In genomic region chr13:13394096-13394395, GRCm38 (mm10) we compare ENCODE assay signal across 8 mouse cellular contexts. TPM values are rescaled to one million over a fixed set of nuclear protein-coding genes. Genes with fewer than 3 reads are reported as not detected.
A peak's percentile ranks its signal among the peaks of the same experiment; 100 is the strongest.
DNase-seq lines count a peak whose midpoint lies in the region; ATAC-seq and TF ChIP-seq lines count a peak whose summit lies in the region.
"Not testable (repeated sequence)": the region's sequence is repeated elsewhere in the genome, so short reads cannot be mapped to it uniquely, and the experiment has no call there.

No protein-coding gene starts in this region.

- not testable (repeated sequence) for H3K36me3 ChIP-seq in E14TG2a.4 (ENCODE audit: insufficient read depth, low read length); forebrain, embryonic 13.5 days (ENCODE audit: poor library complexity, severe bottlenecking); kidney, embryonic 15.5 days; liver, embryonic 13.5 days; midbrain, embryonic 14.5 days (ENCODE audit: control insufficient read depth, insufficient read depth, low read length); splenic B cell, adult 2 months (ENCODE audit: control insufficient read depth, insufficient read depth, low read length, poor library complexity, severe bottlenecking)

- not testable (repeated sequence) for TF ChIP-seq CTCF in E14TG2a.4 (conservative IDR thresholded peaks at IDR 0.05; ENCODE audit: low read length)

- WGBS in forebrain, embryonic 13.5 days, result under 1% methylated on average over 15 of the region's 15 CpGs
- under 1% methylated on average over 15 of the region's 15 CpGs for WGBS in kidney, embryonic 15.5 days
- WGBS in liver, embryonic 13.5 days (ENCODE audit: insufficient replicate concordance), result 1% methylated on average over 15 of the region's 15 CpGs
- under 1% methylated on average over 13 of the region's 15 CpGs for WGBS in midbrain, embryonic 14.5 days

- peak; percentile 76 for ATAC-seq in forebrain, embryonic 13.5 days
- peak; percentile 80 for ATAC-seq in kidney, embryonic 15.5 days (replicated peaks; ENCODE audit: low FRiP score)
- ATAC-seq in liver, embryonic 13.5 days (ENCODE audit: low read depth), result not testable (repeated sequence)
- peak; percentile 73; the same call in 1 of the 2 replicates for ATAC-seq in midbrain, embryonic 14.5 days (ENCODE audit: low FRiP score, low TSS enrichment)

- H3K9ac ChIP-seq in forebrain, embryonic 13.5 days; kidney, embryonic 15.5 days; liver, embryonic 13.5 days; midbrain, embryonic 14.5 days (replicated peaks; ENCODE audit: low read length): not testable (repeated sequence)

- H3K27me3 ChIP-seq in E14TG2a.4 (ENCODE audit: insufficient read depth, low read length); forebrain, embryonic 13.5 days; kidney, embryonic 15.5 days; liver, embryonic 13.5 days; midbrain, embryonic 14.5 days (ENCODE audit: control insufficient read depth, insufficient read depth, low read length); splenic B cell, adult 2 months (ENCODE audit: control insufficient read depth, insufficient read depth, low read length, poor library complexity, severe bottlenecking): not testable (repeated sequence)

- H3K4me2 ChIP-seq in forebrain, embryonic 13.5 days, result peak overlapping the region; percentile 53
- peak overlapping the region; percentile 64 for H3K4me2 ChIP-seq in kidney, embryonic 15.5 days
- H3K4me2 ChIP-seq in liver, embryonic 13.5 days, result peak overlapping the region; percentile 51
- peak overlapping the region; percentile 49 for H3K4me2 ChIP-seq in midbrain, embryonic 14.5 days (ENCODE audit: low read length)

- H3K9me3 ChIP-seq in E14TG2a.4 (ENCODE audit: low read length); forebrain, embryonic 13.5 days (replicated peaks); kidney, embryonic 15.5 days (replicated peaks); liver, embryonic 13.5 days (replicated peaks); midbrain, embryonic 14.5 days (ENCODE audit: control insufficient read depth, low read length): not testable (repeated sequence)

- H3K4me3 ChIP-seq in E14TG2a.4 (replicated peaks; ENCODE audit: low read length), result peak overlapping the region; percentile 75
- peak overlapping the region; percentile 48 for H3K4me3 ChIP-seq in brown adipose tissue, adult 24 weeks (ENCODE audit: insufficient read depth, low read depth, low read length)
- peak overlapping the region; percentile 42 for H3K4me3 ChIP-seq in forebrain, embryonic 13.5 days
- peak overlapping the region; percentile 47 for H3K4me3 ChIP-seq in kidney, embryonic 15.5 days (replicated peaks)
- H3K4me3 ChIP-seq in liver, embryonic 13.5 days (replicated peaks), result peak overlapping the region; percentile 28
- peak overlapping the region; percentile 32 for H3K4me3 ChIP-seq in midbrain, embryonic 14.5 days (replicated peaks; ENCODE audit: low read depth, low read length)

- H3K4me1 ChIP-seq in E14TG2a.4 (replicated peaks; ENCODE audit: low read depth, low read length); brown adipose tissue, adult 24 weeks (ENCODE audit: control insufficient read depth, insufficient read depth, insufficient read length, low read length); forebrain, embryonic 13.5 days; kidney, embryonic 15.5 days; liver, embryonic 13.5 days (replicated peaks); midbrain, embryonic 14.5 days (ENCODE audit: control insufficient read depth, insufficient read depth, low read length): not testable (repeated sequence)

- peak; percentile 17 for DNase-seq in heart, postnatal 4 days
- DNase-seq in liver, embryonic 13.5 days, result not testable (repeated sequence)
- peak; percentile 83 for DNase-seq in midbrain, embryonic 14.5 days
- DNase-seq in splenic B cell, adult 2 months (ENCODE audit: low read depth, low spot score), result peak; percentile 35

- not testable (repeated sequence) for H3K27ac ChIP-seq in brown adipose tissue, adult 24 weeks (replicated peaks; ENCODE audit: low read depth, low read length); forebrain, embryonic 13.5 days; kidney, embryonic 15.5 days; liver, embryonic 13.5 days; midbrain, embryonic 14.5 days (replicated peaks; ENCODE audit: low read depth, low read length)

RNA-seq across cellular contexts. Expression of gene Gpr137b, which starts 0.2 kb away (rescaled TPM):
- 6.3 and 7.5 TPM in 2 replicates for polyA plus RNA-seq in brown adipose tissue, adult 24 weeks (2012; ENCODE audit: insufficient read depth, insufficient read length, missing spikeins)
- polyA plus RNA-seq in forebrain, embryonic 13.5 days (2015; fragmentation: Nextera tagmentation; extraction: Ambion mirVana), result 24.2 and 26.1 TPM in 2 replicates
- 1 to 10 TPM; 9.0 to 9.4 TPM for total RNA-seq in heart, postnatal 4 days (2021)
- polyA plus RNA-seq in kidney, embryonic 15.5 days (2015; fragmentation: Nextera tagmentation; extraction: Ambion mirVana), result 17.4 and 22.4 TPM in 2 replicates
- 2.1 and 2.7 TPM in 2 replicates for polyA plus RNA-seq in liver, embryonic 13.5 days (2015; fragmentation: Nextera tagmentation; extraction: Ambion mirVana)
- 27.5 and 28.5 TPM in 2 replicates for polyA plus RNA-seq in midbrain, embryonic 14.5 days (2014; fragmentation: Nextera tagmentation; extraction: Ambion mirVana)

RNA-seq across cellular contexts. Expression of gene Nid1, which starts 43.3 kb away (rescaled TPM):
- 45.2 and 56.6 TPM in 2 replicates for polyA plus RNA-seq in brown adipose tissue, adult 24 weeks (2012; ENCODE audit: insufficient read depth, insufficient read length, missing spikeins)
- 14.4 and 19.8 TPM in 2 replicates for polyA plus RNA-seq in forebrain, embryonic 13.5 days (2015; fragmentation: Nextera tagmentation; extraction: Ambion mirVana)
- 100 to 1,000 TPM; 162 to 168 TPM for total RNA-seq in heart, postnatal 4 days (2021)
- polyA plus RNA-seq in kidney, embryonic 15.5 days (2015; fragmentation: Nextera tagmentation; extraction: Ambion mirVana), result 87.0 and 104 TPM in 2 replicates
- 13.4 and 16.3 TPM in 2 replicates for polyA plus RNA-seq in liver, embryonic 13.5 days (2015; fragmentation: Nextera tagmentation; extraction: Ambion mirVana)
- polyA plus RNA-seq in midbrain, embryonic 14.5 days (2014; fragmentation: Nextera tagmentation; extraction: Ambion mirVana), result 28.5 and 49.1 TPM in 2 replicates
